Mouse (Mus musculus) hindbrain, embryonic 12.5 days (tissue): Measurements from ENCODE around the gene Prr13. TPM values are rescaled to one million over a fixed set of nuclear protein-coding genes. Genes with fewer than 3 reads are reported as not detected.

Experiments used
- ATAC-seq: fragments of 200-750 bp; cut with Nextera tagmentation; 2 replicates; pipeline ENCODE4 v1.8.0; 2017; ENCODE audit warnings: moderate TSS enrichment; ENCODE audit not compliant: low FRiP score
- H3K27ac ChIP-seq: fragments of 300-500 bp; sonication (generic); 2 replicates; pipeline ENCODE4 v1.5.1; 2016; ENCODE audit warnings: mild to moderate bottlenecking
- H3K27me3 ChIP-seq: fragments of 300-500 bp; sonication (generic); 2 replicates; pipeline ENCODE4 v1.6.1; 2016; ENCODE audit warnings: mild to moderate bottlenecking
- H3K36me3 ChIP-seq: fragments of 300-500 bp; sonication (generic); 2 replicates; pipeline ENCODE4 v1.6.1; 2016; ENCODE audit warnings: mild to moderate bottlenecking
- H3K4me1 ChIP-seq: fragments of 300-500 bp; sonication (generic); 2 replicates; pipeline ENCODE4 v1.6.1; 2016
- H3K4me2 ChIP-seq: fragments of 300-500 bp; sonication (generic); replicated peaks from 2 replicates; pipeline ENCODE4 v1.6.1; 2016; ENCODE audit warnings: mild to moderate bottlenecking
- H3K4me3 ChIP-seq: fragments of 300-500 bp; sonication (generic); 2 replicates; pipeline ENCODE4 v1.5.1; 2016; ENCODE audit warnings: mild to moderate bottlenecking
- H3K9ac ChIP-seq: fragments of 300-500 bp; sonication (generic); 2 replicates; pipeline ENCODE4 v1.6.1; 2016; ENCODE audit warnings: mild to moderate bottlenecking, moderate library complexity
- H3K9me3 ChIP-seq: fragments of 300-500 bp; sonication (generic); replicated peaks from 2 replicates; pipeline ENCODE4 v1.6.1; 2016; ENCODE audit warnings: mild to moderate bottlenecking
- WGBS: fragments of 180-500 bp; shearing (Covaris S2); methylation state at CpG from one replicate; pipeline ENCODE4 v1.1.7; 2016; 5-methylcytosine and 5-hydroxymethylcytosine counted together
- polyA plus RNA-seq: library from polyadenylated mRNA; unstranded; fragments of >200 nt; fragmentation: Nextera tagmentation; extraction: Ambion mirVana; gene quantifications from 2 replicates; pipeline ENCODE4 v1.2.1, GENCODE M21; 2016

The Prr13 gene
- polyA plus RNA-seq, 1 experiment from 2014 or later = 89.7 TPM

GRCm38 (mm10) chr15:102445146-102445545 lies 13.7 kb upstream of the Prr13 start, which contains the start of gene Amhr2:
Gene Amhr2 (plus strand): TSS chr15:102445367.
- H3K4me2 ChIP-seq = no peak within 1 kb of the TSS
- no peaks in the 10 kb centered on the region for H3K27me3 ChIP-seq
- no peaks in the 10 kb centered on the region for H3K36me3 ChIP-seq
- no peak within 1 kb of the TSS for H3K4me3 ChIP-seq
- H3K27ac ChIP-seq = no peak within 1 kb of the TSS
- 57% methylated on average over 8 of the region's 8 CpGs for WGBS
- ATAC-seq = no peak
- H3K9me3 ChIP-seq = no peaks in the 10 kb centered on the region
- no peak within 1 kb of the TSS for H3K9ac ChIP-seq
- H3K4me1 ChIP-seq = no peaks in the 10 kb centered on the region

- no peak overlapping the region for H3K27ac ChIP-seq
- H3K36me3 ChIP-seq = no peaks in the 10 kb centered on the region
- no peak overlapping the region for H3K4me3 ChIP-seq
- H3K9ac ChIP-seq = no peak overlapping the region
- no peak overlapping the region for H3K4me2 ChIP-seq
- no peaks in the 10 kb centered on the region for H3K27me3 ChIP-seq
- ATAC-seq = no peak
- H3K9me3 ChIP-seq = no peaks in the 10 kb centered on the region
- H3K4me1 ChIP-seq = no peaks in the 10 kb centered on the region
- 61% methylated on average over 3 of the region's 6 CpGs for WGBS
Observed at GRCm38 (mm10) chr15:102446448-102446847, 12.4 kb upstream of the Prr13 start.

- H3K4me2 ChIP-seq = no peak overlapping the region
- no peak overlapping the region for H3K4me3 ChIP-seq
- no peak for ATAC-seq
- H3K36me3 ChIP-seq = no peaks in the 10 kb centered on the region
- H3K27ac ChIP-seq = no peak overlapping the region
- no peaks in the 10 kb centered on the region for H3K9me3 ChIP-seq
- WGBS = 69% methylated on average over 8 of the region's 8 CpGs
- no peak overlapping the region for H3K9ac ChIP-seq
- H3K4me1 ChIP-seq = no peaks in the 10 kb centered on the region
- H3K27me3 ChIP-seq = no peaks in the 10 kb centered on the region
Observed at GRCm38 (mm10) chr15:102449366-102449765, 9.5 kb upstream of the Prr13 start.

GRCm38 (mm10) chr15:102450928-102451327 lies 7.9 kb upstream of the Prr13 start:
- no peaks in the 10 kb centered on the region for H3K9me3 ChIP-seq
- H3K27me3 ChIP-seq = no peaks in the 10 kb centered on the region
- no peak overlapping the region for H3K9ac ChIP-seq
- no peak for ATAC-seq
- 39% methylated on average over 7 of the region's 7 CpGs for WGBS
- no peak overlapping the region for H3K4me3 ChIP-seq
- H3K4me2 ChIP-seq = no peak overlapping the region
- H3K27ac ChIP-seq = no peak overlapping the region
- no peaks in the 10 kb centered on the region for H3K36me3 ChIP-seq
- H3K4me1 ChIP-seq = no peaks in the 10 kb centered on the region

GRCm38 (mm10) chr15:102451666-102452430 lies 7.0 kb upstream of the Prr13 start:
- WGBS = 87% methylated on average over 26 of the region's 26 CpGs
- no peak overlapping the region for H3K4me3 ChIP-seq
- no peaks in the 10 kb centered on the region for H3K36me3 ChIP-seq
- H3K9me3 ChIP-seq = no peaks in the 10 kb centered on the region
- no peaks in the 10 kb centered on the region for H3K27me3 ChIP-seq
- no peak overlapping the region for H3K4me2 ChIP-seq
- H3K27ac ChIP-seq = no peak overlapping the region
- no peak for ATAC-seq
- H3K4me1 ChIP-seq = no peaks in the 10 kb centered on the region
- H3K9ac ChIP-seq = no peak overlapping the region

GRCm38 (mm10) chr15:102455993-102456392 lies 2.8 kb upstream of the Prr13 start:
- no peak overlapping the region for H3K27ac ChIP-seq
- no peak overlapping the region for H3K4me2 ChIP-seq
- H3K27me3 ChIP-seq = no peaks in the 10 kb centered on the region
- WGBS = 37% methylated on average over 6 of the region's 6 CpGs
- no peaks in the 10 kb centered on the region for H3K36me3 ChIP-seq
- H3K4me3 ChIP-seq = no peak overlapping the region
- peaks cover 18% of the 10 kb centered on the region for H3K4me1 ChIP-seq
- no peaks in the 10 kb centered on the region for H3K9me3 ChIP-seq
- H3K9ac ChIP-seq = no peak overlapping the region
- ATAC-seq = no peak

- WGBS = 73% methylated on average over 5 of the region's 5 CpGs
- Histone ChIP-seq H3K27me3 (no peaks in the 10 kb centered on the region), H3K9ac (0 out of 2 replicates have a peak overlapping the region, but pooled peaks have one; percentile 61), H3K9me3 (no peaks in the 10 kb centered on the region), H3K4me2 (peak overlapping the region; percentile 65), H3K4me3 (peak overlapping the region; percentile 44), H3K27ac (peak overlapping the region; percentile 5; the same call in 1 of the 2 replicates), H3K4me1 (peaks cover 20% of the 10 kb centered on the region), H3K36me3 (0 out of 2 replicates have a peak, but pooled peaks cover 4% of the 10 kb centered on the region)
- no peak for ATAC-seq
Observed at GRCm38 (mm10) chr15:102458050-102458736, 635 bp upstream of the Prr13 start.

- H3K4me3 ChIP-seq = peak overlapping the region; percentile 44
- peak overlapping the region; percentile 61 for H3K9ac ChIP-seq
- 0 out of 2 replicates have a peak, but pooled peaks cover 7% of the 10 kb centered on the region for H3K36me3 ChIP-seq
- 32% methylated on average over 6 of the region's 6 CpGs for WGBS
- H3K4me2 ChIP-seq = peak overlapping the region; percentile 65
- ATAC-seq = peak; percentile 32; the same call in 1 of the 2 replicates
- no peak overlapping the region for H3K27ac ChIP-seq
- no peaks in the 10 kb centered on the region for H3K27me3 ChIP-seq
- peaks cover 20% of the 10 kb centered on the region for H3K4me1 ChIP-seq
- no peaks in the 10 kb centered on the region for H3K9me3 ChIP-seq
Observed at GRCm38 (mm10) chr15:102459381-102459780, 553 bp downstream of the Prr13 start.

GRCm38 (mm10) chr15:102459847-102460246 lies 1.0 kb downstream of the Prr13 start:
- Histone ChIP-seq H3K4me1 (peaks cover 20% of the 10 kb centered on the region), H3K4me3 (no peak overlapping the region), H3K27me3 (no peaks in the 10 kb centered on the region), H3K36me3 (0 out of 2 replicates have a peak, but pooled peaks cover 7% of the 10 kb centered on the region), H3K27ac (no peak overlapping the region), H3K9ac (no peak overlapping the region), H3K4me2 (peak overlapping the region; percentile 65), H3K9me3 (no peaks in the 10 kb centered on the region)
- ATAC-seq = no peak
- 57% methylated on average over 5 of the region's 5 CpGs for WGBS

- H3K9ac ChIP-seq = no peak overlapping the region
- ATAC-seq = no peak
- H3K4me2 ChIP-seq = no peak overlapping the region
- WGBS = 78% methylated on average over 12 of the region's 12 CpGs
- no peaks in the 10 kb centered on the region for H3K9me3 ChIP-seq
- H3K4me1 ChIP-seq = peaks cover 20% of the 10 kb centered on the region
- no peak overlapping the region for H3K27ac ChIP-seq
- H3K27me3 ChIP-seq = no peaks in the 10 kb centered on the region
- H3K4me3 ChIP-seq = no peak overlapping the region
- 0 out of 2 replicates have a peak, but pooled peaks cover 7% of the 10 kb centered on the region for H3K36me3 ChIP-seq
Observed at GRCm38 (mm10) chr15:102460409-102460808, 1.6 kb downstream of the Prr13 start.

GRCm38 (mm10) chr15:102460971-102461370 lies 2.1 kb downstream of the Prr13 start:
- Histone ChIP-seq H3K4me2 (no peak overlapping the region), H3K27me3 (no peaks in the 10 kb centered on the region), H3K27ac (no peak overlapping the region), H3K9ac (no peak overlapping the region), H3K4me1 (peaks cover 20% of the 10 kb centered on the region), H3K4me3 (no peak overlapping the region), H3K36me3 (0 out of 2 replicates have a peak, but pooled peaks cover 7% of the 10 kb centered on the region), H3K9me3 (no peaks in the 10 kb centered on the region)
- WGBS = 72% methylated on average over 4 of the region's 4 CpGs
- ATAC-seq = no peak

GRCm38 (mm10) chr15:102461430-102462075 lies 2.7 kb downstream of the Prr13 start:
- Histone ChIP-seq H3K27me3 (no peaks in the 10 kb centered on the region), H3K4me3 (no peak overlapping the region), H3K4me1 (peaks cover 20% of the 10 kb centered on the region), H3K9me3 (no peaks in the 10 kb centered on the region), H3K36me3 (0 out of 2 replicates have a peak, but pooled peaks cover 7% of the 10 kb centered on the region), H3K27ac (no peak overlapping the region), H3K9ac (no peak overlapping the region), H3K4me2 (no peak overlapping the region)
- 87% methylated on average over 9 of the region's 9 CpGs for WGBS
- ATAC-seq = no peak
